24 mouse cellular contexts compared by ENCODE assay signal in the genomic region with DNA sequence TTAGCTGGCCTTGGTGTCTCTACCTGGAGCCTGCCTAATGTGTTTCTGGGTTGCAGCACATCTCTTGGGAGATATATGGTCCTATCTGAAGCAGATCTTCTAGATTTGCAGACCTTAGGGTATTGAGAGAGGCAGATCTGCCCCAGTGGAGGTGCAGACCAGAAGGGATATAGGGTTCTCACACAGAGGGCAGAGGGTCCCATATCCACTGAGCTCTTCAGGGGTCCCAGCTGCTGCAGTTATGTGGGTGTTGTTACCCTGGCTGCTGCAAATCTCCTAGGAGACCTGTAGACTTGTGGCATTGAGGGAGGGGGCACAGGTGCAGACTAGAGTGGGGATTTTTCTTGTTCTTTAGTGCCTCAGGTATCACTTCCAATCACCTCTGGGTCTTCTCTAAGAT.
DNase-seq lines count a peak whose midpoint lies in the region; ATAC-seq and TF ChIP-seq lines count a peak whose summit lies in the region.
"Had no signal": no experiment of that assay in that cellular context is flagged by ENCODE, and none has a peak within 500 bp of the region (broad histone marks: within the 10 kb centered on the region; RNA-seq: fewer than 3 reads in every experiment).

No protein-coding gene starts in this region.

- H3K4me2 ChIP-seq in midbrain, embryonic 11.5 days: no peak overlapping the region
- no peak overlapping the region for H3K4me2 ChIP-seq in midbrain, embryonic 15.5 days
- no peak overlapping the region for H3K4me2 ChIP-seq in midbrain, postnatal 0 days (ENCODE audit: low read depth, low read length, poor library complexity, severe bottlenecking)
- H3K4me2 ChIP-seq in midbrain, embryonic 13.5 days (replicated peaks): no peak overlapping the region
- H3K4me2 ChIP-seq: embryonic facial prominence, embryonic 12.5 days; forebrain, embryonic 13.5 days; forebrain, embryonic 15.5 days had no signal

- TF ChIP-seq CTCF in midbrain, postnatal 0 days (IDR thresholded peaks at IDR 0.05): no peak

- peak; percentile 64 for DNase-seq in heart, embryonic 10.5 days (ENCODE audit: low spot score)
- DNase-seq in heart, adult 9 months (ENCODE audit: low spot score in 2 of 2): no peak
- DNase-seq in midbrain, embryonic 11.5 days (ENCODE audit: low spot score, missing footprints): peak; percentile 47
- no peak for DNase-seq in midbrain, postnatal 0 days (ENCODE audit: low spot score)
- DNase-seq: adrenal gland, adult 8-10 months; adrenal gland, postnatal 14 days; adrenal gland, postnatal 36 days; B cell, adult 2 months; cerebellum, adult 11-12 months; cerebellum, adult 2 months; cerebellum, adult 9-10 months; cerebellum, postnatal 10 days; cerebellum, postnatal 25 days had no signal

- H3K4me3 ChIP-seq in heart, embryonic 10.5 days: no peak overlapping the region
- H3K4me3 ChIP-seq in midbrain, embryonic 11.5 days (ENCODE audit: low read depth, low read length): no peak overlapping the region
- H3K4me3 ChIP-seq in midbrain, embryonic 15.5 days: no peak overlapping the region
- H3K4me3 ChIP-seq in midbrain, postnatal 0 days (ENCODE audit: low read depth, low read length): no peak overlapping the region
- H3K4me3 ChIP-seq in midbrain, embryonic 13.5 days (replicated peaks): no peak overlapping the region
- H3K4me3 ChIP-seq: embryonic facial prominence, embryonic 10.5 days; embryonic facial prominence, embryonic 12.5 days; forebrain, embryonic 13.5 days; forebrain, embryonic 15.5 days had no signal

- no peaks in the 10 kb centered on the region for H3K27me3 ChIP-seq in heart, embryonic 10.5 days (ENCODE audit: insufficient read depth, poor library complexity, severe bottlenecking)
- H3K27me3 ChIP-seq in midbrain, embryonic 11.5 days (ENCODE audit: control insufficient read depth, insufficient read depth, low read length): no peaks in the 10 kb centered on the region
- no peaks in the 10 kb centered on the region for H3K27me3 ChIP-seq in midbrain, embryonic 15.5 days (replicated peaks)
- H3K27me3 ChIP-seq in midbrain, postnatal 0 days (ENCODE audit: insufficient read depth, low read length): no peaks in the 10 kb centered on the region
- H3K27me3 ChIP-seq in midbrain, embryonic 13.5 days: no peaks in the 10 kb centered on the region
- H3K27me3 ChIP-seq: CH12.LX; embryonic facial prominence, embryonic 12.5 days; forebrain, embryonic 13.5 days; forebrain, embryonic 15.5 days; Patski had no signal

- no peaks in the 10 kb centered on the region for H3K4me1 ChIP-seq in heart, embryonic 10.5 days
- H3K4me1 ChIP-seq in midbrain, embryonic 11.5 days (ENCODE audit: control insufficient read depth, insufficient read depth, low read length): no peaks in the 10 kb centered on the region
- no peaks in the 10 kb centered on the region for H3K4me1 ChIP-seq in midbrain, embryonic 15.5 days
- no peaks in the 10 kb centered on the region for H3K4me1 ChIP-seq in midbrain, postnatal 0 days (ENCODE audit: insufficient read depth, low read length)
- H3K4me1 ChIP-seq in midbrain, embryonic 13.5 days (replicated peaks): no peaks in the 10 kb centered on the region
- H3K4me1 ChIP-seq: embryonic facial prominence, embryonic 10.5 days; embryonic facial prominence, embryonic 12.5 days; forebrain, embryonic 13.5 days; forebrain, embryonic 15.5 days had no signal

- no peaks in the 10 kb centered on the region for H3K9me3 ChIP-seq in heart, embryonic 10.5 days
- H3K9me3 ChIP-seq in midbrain, embryonic 11.5 days (ENCODE audit: control insufficient read depth, low read length): no peaks in the 10 kb centered on the region
- no peaks in the 10 kb centered on the region for H3K9me3 ChIP-seq in midbrain, embryonic 15.5 days
- H3K9me3 ChIP-seq in midbrain, postnatal 0 days (ENCODE audit: low read length): no peaks in the 10 kb centered on the region
- no peaks in the 10 kb centered on the region for H3K9me3 ChIP-seq in midbrain, embryonic 13.5 days
- H3K9me3 ChIP-seq: embryonic facial prominence, embryonic 10.5 days; embryonic facial prominence, embryonic 12.5 days; forebrain, embryonic 13.5 days; forebrain, embryonic 15.5 days; G1E had no signal

- H3K36me3 ChIP-seq in heart, embryonic 10.5 days: no peaks in the 10 kb centered on the region
- no peaks in the 10 kb centered on the region for H3K36me3 ChIP-seq in midbrain, embryonic 11.5 days (ENCODE audit: control insufficient read depth, insufficient read depth, low read length)
- H3K36me3 ChIP-seq in midbrain, embryonic 15.5 days (replicated peaks): no peaks in the 10 kb centered on the region
- H3K36me3 ChIP-seq in midbrain, postnatal 0 days (ENCODE audit: insufficient read depth, low read length): no peaks in the 10 kb centered on the region
- H3K36me3 ChIP-seq in midbrain, embryonic 13.5 days: no peaks in the 10 kb centered on the region
- H3K36me3 ChIP-seq: embryonic facial prominence, embryonic 10.5 days; embryonic facial prominence, embryonic 12.5 days; forebrain, embryonic 15.5 days had no signal

- no peak overlapping the region for H3K27ac ChIP-seq in heart, embryonic 10.5 days
- no peak overlapping the region for H3K27ac ChIP-seq in midbrain, embryonic 11.5 days (ENCODE audit: low read depth, low read length)
- no peak overlapping the region for H3K27ac ChIP-seq in midbrain, embryonic 15.5 days
- no peak overlapping the region for H3K27ac ChIP-seq in midbrain, postnatal 0 days (ENCODE audit: low read depth, low read length)
- H3K27ac ChIP-seq in midbrain, embryonic 13.5 days: no peak overlapping the region
- H3K27ac ChIP-seq: embryonic facial prominence, embryonic 10.5 days; embryonic facial prominence, embryonic 12.5 days; forebrain, embryonic 13.5 days; forebrain, embryonic 15.5 days had no signal

- no peak overlapping the region for H3K9ac ChIP-seq in midbrain, embryonic 11.5 days (ENCODE audit: low read length)
- no peak overlapping the region for H3K9ac ChIP-seq in midbrain, embryonic 15.5 days
- H3K9ac ChIP-seq in midbrain, postnatal 0 days (replicated peaks; ENCODE audit: low read length, poor library complexity, severe bottlenecking): no peak overlapping the region
- H3K9ac ChIP-seq in midbrain, embryonic 13.5 days (replicated peaks): no peak overlapping the region
- H3K9ac ChIP-seq: embryonic facial prominence, embryonic 12.5 days; forebrain, embryonic 13.5 days; forebrain, embryonic 15.5 days had no signal

- no peak for ATAC-seq in midbrain, embryonic 11.5 days (ENCODE audit: low FRiP score)
- no peak for ATAC-seq in midbrain, embryonic 15.5 days (replicated peaks)
- ATAC-seq in midbrain, postnatal 0 days (ENCODE audit: low FRiP score): 0 out of 2 replicates have a peak, but pooled peaks have one; percentile 16
- ATAC-seq in midbrain, embryonic 13.5 days: no peak
- ATAC-seq: activated CD4-positive, CD25-positive, alpha-beta regulatory T cell, adult 4 months; CD4-positive, CD25-positive, alpha-beta regulatory T cell, adult 4 months; forebrain, embryonic 13.5 days; forebrain, embryonic 15.5 days; Patski had no signal

Comparison
In these comparisons a context has a peak if more than half of its experiments do, and no peak if none do; other contexts are left out.
1. DNase-seq: peak in heart, embryonic 10.5 days (single experiment) and midbrain, embryonic 11.5 days (single experiment); none in heart, adult 9 months (0 of 2) and midbrain, postnatal 0 days (single experiment).